Mouse (Mus musculus) forebrain, embryonic 11.5 days (tissue): ENCODE results near the gene 4933402E13Rik. TPM values are rescaled to one million over a fixed set of nuclear protein-coding genes. Genes with fewer than 3 reads are reported as not detected.

Experiments used
- ATAC-seq: fragments of 200-750 bp; cut with Nextera tagmentation; replicated peaks from 2 replicates; pipeline ENCODE4 v1.8.0; 2017; ENCODE audit warnings: moderate TSS enrichment; ENCODE audit not compliant: low FRiP score
- DNase-seq: peaks from one replicate; pipeline ENCODE4 v3.0.0-alpha.2; 2017; ENCODE audit warnings: low spot score
- H3K27ac ChIP-seq: fragments of 300-500 bp; sonication (generic); 2 replicates; pipeline ENCODE4 v1.5.1; 2014; ENCODE audit warnings: low read depth, low read length
- H3K27me3 ChIP-seq: fragments of 300-500 bp; sonication (generic); 2 replicates; pipeline ENCODE4 v1.6.1; 2014; ENCODE audit warnings: mild to moderate bottlenecking, low read length, mixed read lengths; ENCODE audit not compliant: control insufficient read depth, insufficient read depth
- H3K36me3 ChIP-seq: fragments of 300-500 bp; sonication (generic); 2 replicates; pipeline ENCODE4 v1.6.1; 2014; ENCODE audit warnings: mild to moderate bottlenecking, low read length, moderate library complexity, mixed read lengths; ENCODE audit not compliant: control insufficient read depth, insufficient read depth
- H3K4me1 ChIP-seq: fragments of 300-500 bp; sonication (generic); replicated peaks from 2 replicates; pipeline ENCODE4 v1.6.1; 2014; ENCODE audit warnings: low read length, mixed read lengths; ENCODE audit not compliant: control insufficient read depth, insufficient read depth
- H3K4me2 ChIP-seq: fragments of 300-500 bp; sonication (generic); 2 replicates; pipeline ENCODE4 v1.6.1; 2014; ENCODE audit warnings: low read depth, mild to moderate bottlenecking, low read length, moderate library complexity, mixed read lengths; ENCODE audit not compliant: severe bottlenecking
- H3K4me3 ChIP-seq: fragments of 300-500 bp; sonication (generic); 2 replicates; pipeline ENCODE4 v1.5.1; 2014; ENCODE audit warnings: low read depth, low read length
- H3K9ac ChIP-seq: fragments of 300-500 bp; sonication (generic); 2 replicates; pipeline ENCODE4 v1.6.1; 2014; ENCODE audit warnings: low read length
- H3K9me3 ChIP-seq: fragments of 300-500 bp; sonication (generic); 2 replicates; pipeline ENCODE4 v1.6.1; 2016; ENCODE audit warnings: low read length, mixed read lengths; ENCODE audit not compliant: control insufficient read depth
- WGBS: fragments of 180-500 bp; shearing (Covaris S2); extraction: QIAGEN DNeasy Blood & Tissue Kit; methylation state at CpG from one replicate; pipeline ENCODE4 v1.1.7; 2014; 5-methylcytosine and 5-hydroxymethylcytosine counted together
- polyA plus RNA-seq: library from polyadenylated mRNA; unstranded; fragments of >200 nt; fragmentation: Nextera tagmentation; extraction: Ambion mirVana; gene quantifications from 2 replicates; pipeline ENCODE4 v1.2.1, GENCODE M21; 2014

The 4933402E13Rik gene
- not detected in 2 replicates for polyA plus RNA-seq

GRCm38 (mm10) chrX:62283199-62283598, at the start of gene 4933402E13Rik:
Gene 4933402E13Rik (plus strand): TSS chrX:62283499.
- Histone ChIP-seq H3K9me3 (no peaks in the 10 kb centered on the region), H3K27ac (no peak within 1 kb of the TSS), H3K4me1 (no peaks in the 10 kb centered on the region), H3K27me3 (no peaks in the 10 kb centered on the region), H3K4me3 (no peak within 1 kb of the TSS), H3K36me3 (no peaks in the 10 kb centered on the region), H3K4me2 (no peak within 1 kb of the TSS), H3K9ac (no peak within 1 kb of the TSS)
- WGBS: 88% methylated on average over 8 of the region's 8 CpGs
- no peak for DNase-seq
- no peak for ATAC-seq

Other genes starting within 250 kb of the 4933402E13Rik start
- not detected in 2 replicates for gene 4931400O07Rik, start 184.5 kb downstream of the 4933402E13Rik start, polyA plus RNA-seq